Mouse (Mus musculus): Measurements from ENCODE around the gene Hrh1. TPM values are rescaled to one million over a fixed set of nuclear protein-coding genes. Genes with fewer than 3 reads are reported as not detected.

Gene Hrh1
- total RNA-seq, 2 experiments from 2014 or later: 3.3 to 5.1 TPM

DNA sequence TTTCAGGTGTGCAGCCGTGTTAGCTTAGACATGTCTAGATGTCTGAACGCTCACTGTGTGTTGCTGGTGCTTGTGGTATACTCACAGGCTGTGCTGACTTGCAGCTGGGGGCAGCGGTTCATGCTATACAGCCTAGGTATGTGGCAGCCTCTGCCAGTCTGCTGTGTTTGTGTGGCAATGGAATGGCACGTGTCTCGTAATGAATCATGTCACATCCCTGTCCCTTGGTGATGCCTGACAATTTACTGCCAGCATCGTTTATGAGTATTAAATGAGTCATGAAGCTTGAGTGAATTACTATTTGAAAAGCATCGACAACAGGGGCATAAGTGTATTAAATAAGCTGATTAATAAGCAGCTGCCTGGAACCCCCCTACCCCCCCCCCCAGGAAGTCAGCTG is 9.3 kb downstream of the Hrh1 start:
- DNase-seq: no peak

DNA sequence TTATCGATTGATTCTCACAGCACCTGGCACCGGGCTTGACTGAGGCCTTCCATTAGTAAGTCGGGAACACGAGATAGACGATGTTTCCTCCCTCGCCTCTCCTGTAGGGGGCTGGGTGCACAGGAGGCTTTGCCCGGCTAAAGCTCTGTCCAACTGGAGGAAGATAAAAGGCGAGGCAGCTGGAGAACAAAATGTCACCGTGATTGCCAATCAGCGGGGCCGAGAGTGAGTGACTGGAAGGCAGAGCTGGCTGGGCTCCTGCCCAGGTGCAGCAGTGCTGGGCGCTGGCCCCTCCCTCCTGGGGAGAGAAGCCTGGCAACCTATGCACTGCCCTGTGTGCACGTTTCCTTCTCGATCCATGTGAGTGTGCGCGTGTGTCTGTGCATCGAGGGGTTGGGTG is 10.5 kb downstream of the Hrh1 start:
- DNase-seq: no peak

DNA sequence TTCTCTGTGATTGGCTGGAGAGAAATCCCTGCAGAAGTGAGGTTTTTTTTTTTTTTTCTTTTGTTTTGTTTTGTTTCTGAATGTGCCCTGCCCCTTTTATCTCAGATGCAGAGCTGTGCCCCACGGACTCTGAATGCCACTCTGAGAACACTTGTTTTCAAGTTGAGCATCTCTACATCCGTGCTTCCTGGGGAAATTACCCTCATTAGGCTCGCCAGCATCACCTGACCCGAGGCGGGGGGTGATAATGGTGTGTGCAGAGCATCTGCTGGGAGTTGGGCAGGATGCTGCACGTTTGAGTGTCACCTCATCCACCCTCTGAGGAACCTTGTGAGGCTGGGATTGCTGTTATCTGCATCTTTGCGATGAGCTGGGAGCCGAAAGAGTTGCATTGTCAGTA is 14.2 kb downstream of the Hrh1 start:
- no peak for DNase-seq

DNA sequence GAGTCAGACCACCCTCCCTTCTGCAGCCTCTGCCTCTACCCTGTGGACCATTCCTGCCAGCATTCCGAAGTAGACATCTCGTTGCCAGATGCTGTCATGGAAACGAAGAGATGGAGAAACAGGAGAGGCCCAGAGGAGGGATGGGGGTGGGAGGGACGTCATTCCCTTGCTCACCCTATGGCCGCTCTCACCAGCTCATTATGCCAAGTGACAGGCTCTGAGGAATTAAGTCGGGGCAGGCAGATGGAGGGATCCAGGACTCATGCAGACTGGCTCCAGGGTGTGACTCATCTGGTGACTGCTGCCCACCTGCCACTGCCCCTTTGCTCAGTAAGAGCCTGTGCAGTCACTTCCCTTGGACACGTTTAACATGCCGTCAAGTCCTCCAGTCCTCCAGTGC is 16.8 kb downstream of the Hrh1 start:
- no peak for DNase-seq

DNA sequence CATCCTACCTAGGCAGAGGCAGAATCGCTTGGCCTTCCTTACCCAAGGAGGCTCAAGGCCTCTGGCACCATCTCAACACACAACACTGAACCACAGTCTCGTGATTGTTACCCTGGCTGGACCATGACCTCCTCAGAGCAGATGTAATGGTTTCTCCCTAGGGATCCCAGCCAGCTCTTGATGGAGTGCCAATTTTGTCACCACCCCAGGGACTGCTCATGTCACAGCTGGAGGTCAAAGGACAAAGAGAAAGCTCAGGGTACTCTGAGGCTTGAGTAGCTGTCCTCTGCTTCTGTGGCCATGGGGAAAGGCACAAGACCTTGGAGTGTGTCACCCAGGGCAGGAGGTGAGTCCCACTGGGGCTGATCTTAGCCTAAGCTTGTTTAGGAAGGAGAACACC is 20.3 kb downstream of the Hrh1 start:
- DNase-seq: no peak

DNA sequence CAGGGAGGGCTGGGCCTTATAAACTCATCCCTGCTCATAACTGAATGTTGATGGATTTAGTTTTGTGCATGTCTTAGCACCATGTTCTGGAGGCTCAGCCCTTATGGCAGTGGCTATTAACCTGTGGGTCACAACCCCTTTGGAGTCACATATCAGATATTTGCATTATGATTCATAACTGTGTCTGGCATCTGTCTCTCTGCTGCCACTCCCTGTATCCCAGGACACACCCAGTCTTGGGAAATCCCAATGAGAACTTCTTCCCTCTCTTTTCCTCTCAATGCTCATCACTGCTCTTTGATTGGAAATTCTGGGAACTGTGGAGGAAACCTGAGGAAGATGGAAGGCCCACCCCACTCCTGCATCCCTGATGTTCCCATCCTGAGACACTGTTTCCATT is 23.3 kb downstream of the Hrh1 start:
- DNase-seq: no peak

DNA sequence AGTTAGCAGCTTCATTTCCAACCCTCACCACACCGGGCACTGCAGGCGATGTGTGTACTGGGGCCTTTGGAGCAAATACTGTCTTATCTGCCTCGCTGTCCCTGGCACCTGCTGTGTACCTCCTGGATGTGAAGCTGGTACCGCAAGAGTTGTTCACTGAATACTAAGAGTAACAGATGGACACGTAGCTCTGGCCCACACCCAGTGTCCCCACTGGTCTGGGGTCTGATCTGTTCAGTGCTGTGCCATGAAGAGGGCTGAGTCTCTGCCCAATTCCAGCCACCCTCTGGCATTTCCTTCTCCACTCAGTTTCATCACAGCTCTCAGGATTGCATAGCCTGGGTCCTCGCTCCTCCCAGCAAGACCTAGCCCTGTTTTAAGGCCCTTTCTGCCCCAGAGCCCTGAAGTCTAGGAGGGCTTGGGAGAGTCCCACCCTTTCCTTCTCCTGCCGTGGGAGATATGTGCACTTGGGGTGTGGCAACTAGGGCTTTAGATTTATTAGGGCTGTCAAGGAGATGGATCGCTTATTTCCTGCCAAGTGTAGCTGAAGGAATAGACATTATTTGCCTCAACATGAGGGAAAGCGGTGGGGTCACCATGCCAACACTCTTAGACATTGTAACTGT is 25.4 kb downstream of the Hrh1 start:
- DNase-seq: no peak

DNA sequence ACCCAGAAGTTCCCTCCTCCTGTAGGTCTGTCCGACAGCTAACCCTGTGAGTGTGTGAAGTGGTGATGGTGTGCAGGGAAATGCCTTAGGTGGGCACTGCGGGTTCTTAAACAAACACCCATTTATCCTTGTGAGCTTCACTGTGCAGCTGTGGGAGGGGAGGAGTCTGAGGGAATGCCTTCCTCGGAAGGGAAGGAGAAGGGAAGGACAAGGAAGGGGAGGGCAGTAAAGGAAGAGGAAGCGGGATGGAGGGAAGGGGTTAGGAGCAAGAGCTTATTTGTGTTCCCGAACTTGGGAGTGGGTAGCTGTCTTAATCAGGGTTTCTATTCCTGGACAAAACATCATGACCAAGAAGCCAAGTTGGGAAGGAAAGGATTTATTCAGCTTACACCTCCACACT is 27.6 kb downstream of the Hrh1 start:
- DNase-seq: no peak

DNA sequence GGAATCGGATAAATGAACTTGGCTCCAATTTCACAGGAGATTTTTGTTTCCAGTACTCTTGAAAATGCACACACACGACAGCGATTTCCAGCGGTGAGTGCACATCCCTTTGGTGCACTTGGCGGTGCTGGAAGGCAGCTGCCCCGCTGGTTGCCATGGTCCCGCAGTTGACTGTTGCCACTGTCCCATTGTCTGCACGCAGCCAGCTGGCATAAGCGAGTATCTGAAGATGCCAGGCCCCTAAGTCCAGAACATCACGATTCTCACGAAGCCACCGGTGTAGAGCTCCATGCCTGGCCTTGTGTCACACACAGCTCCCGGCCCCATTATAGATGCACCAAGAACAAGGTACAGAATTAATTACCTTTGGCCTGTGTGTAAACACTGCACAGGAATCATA is 29.9 kb downstream of the Hrh1 start:
- peak in 1 of 2 experiments; percentile 28 for DNase-seq

DNA sequence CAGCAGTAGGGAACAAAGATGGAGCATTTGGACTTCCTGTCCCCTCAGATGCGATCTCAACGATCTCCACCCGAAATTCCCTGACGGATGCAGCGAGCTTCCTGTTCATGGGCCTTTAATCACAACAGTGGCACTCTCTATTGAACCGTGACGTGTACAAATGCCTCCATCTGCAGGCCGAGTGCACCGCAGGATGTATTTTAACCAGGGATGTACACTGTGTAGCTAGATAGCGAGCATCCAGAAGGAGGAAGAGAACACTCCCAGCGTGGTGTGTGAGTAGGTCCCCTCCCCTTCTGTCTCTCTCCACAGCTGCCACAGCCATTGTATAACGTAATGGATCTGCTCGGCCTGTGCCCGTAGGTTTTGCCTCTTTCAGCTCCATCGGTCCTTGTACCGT is 31.1 kb downstream of the Hrh1 start:
- no peak for DNase-seq

DNA sequence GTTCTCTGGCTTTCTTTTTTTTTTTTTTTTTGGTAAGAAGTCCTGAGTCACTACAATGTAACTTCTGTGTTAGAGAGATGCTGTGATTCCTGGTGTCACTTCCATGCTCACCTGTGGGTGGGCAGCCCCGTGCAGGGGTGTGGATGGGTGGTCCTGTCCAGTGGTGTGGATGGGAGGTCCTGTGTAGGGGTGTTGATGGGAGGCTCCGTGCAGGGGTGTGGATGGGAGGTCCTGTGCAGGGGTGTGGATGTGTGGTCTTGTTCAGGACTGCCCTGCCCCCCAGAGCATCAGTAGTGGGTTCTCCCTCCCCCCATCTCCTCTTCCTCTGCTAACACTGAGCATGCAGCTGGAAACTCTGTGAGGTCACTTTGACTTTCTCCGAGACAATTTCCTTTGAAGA is 34.9 kb downstream of the Hrh1 start:
- DNase-seq: no peak

DNA sequence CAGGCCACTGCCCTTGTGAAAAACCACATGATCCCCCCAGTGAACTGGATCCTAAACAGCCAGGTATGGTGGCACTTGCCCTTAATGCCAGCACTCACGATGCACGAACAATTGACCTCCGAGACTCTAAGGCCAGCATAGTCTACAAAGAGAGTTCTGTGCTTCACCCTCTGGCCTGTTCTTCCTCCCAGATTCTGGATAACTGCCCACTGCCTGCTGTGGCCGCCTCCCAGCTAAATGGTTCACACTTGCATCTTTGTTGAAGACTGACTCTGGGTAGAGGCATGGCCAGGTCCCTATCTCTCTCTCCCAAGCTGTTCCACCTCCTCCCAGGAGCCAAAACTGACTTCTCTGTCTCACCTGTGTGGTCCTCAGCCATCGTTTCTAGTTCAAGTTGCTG is 36.8 kb downstream of the Hrh1 start:
- no peak for DNase-seq

DNA sequence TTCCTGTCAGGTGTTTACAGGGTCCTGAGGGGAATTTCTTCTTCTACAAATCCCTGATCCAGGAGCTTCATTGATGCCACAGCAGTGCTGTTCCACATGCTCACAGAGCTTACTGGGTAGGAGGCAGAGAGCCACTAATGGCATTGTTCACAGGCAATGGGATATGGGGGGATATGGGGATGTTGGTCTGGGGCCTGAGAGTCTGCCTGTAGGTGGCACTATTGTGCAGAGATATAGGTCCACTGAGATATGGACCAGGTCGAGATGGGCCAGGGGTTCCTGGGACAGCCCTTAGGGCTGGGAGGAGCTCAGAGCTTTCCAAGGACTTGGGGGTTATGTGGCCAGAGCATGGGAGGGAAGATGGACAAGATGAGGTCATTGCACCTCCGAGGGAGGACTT is 42.6 kb downstream of the Hrh1 start:
- DNase-seq: no peak

DNA sequence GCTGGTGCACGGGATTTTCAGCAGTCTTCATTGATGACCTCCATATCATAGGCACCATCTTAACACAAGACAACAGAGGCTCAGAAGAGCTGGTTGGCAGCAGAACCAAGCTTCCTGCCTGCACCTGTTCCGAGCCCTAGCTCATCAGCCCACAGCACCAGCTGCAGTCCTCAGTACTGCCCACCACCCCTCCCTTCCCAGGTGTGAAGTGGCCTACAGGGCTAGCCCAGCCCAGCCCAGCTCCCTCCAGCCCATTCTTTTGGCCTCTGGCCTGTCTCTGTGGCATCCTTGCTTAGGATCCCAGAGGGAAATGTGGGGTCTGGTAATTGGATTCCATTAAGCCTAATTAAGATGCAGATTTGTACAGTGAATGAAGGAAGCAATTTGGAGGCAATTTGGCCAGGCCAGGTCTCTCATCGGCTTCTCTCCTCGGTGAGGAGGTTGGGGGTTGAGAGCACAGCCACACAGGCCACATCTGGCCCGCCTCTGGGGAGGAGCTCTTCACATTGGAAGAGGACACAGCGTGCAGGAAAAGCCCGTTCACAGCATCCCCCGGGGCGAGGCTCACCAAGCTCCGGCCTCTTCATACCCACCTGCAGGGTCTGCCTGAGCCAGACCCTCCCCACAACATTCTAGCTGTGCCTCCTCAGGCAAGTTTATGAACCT is 43.2 kb downstream of the Hrh1 start:
- DNase-seq: no peak

DNA sequence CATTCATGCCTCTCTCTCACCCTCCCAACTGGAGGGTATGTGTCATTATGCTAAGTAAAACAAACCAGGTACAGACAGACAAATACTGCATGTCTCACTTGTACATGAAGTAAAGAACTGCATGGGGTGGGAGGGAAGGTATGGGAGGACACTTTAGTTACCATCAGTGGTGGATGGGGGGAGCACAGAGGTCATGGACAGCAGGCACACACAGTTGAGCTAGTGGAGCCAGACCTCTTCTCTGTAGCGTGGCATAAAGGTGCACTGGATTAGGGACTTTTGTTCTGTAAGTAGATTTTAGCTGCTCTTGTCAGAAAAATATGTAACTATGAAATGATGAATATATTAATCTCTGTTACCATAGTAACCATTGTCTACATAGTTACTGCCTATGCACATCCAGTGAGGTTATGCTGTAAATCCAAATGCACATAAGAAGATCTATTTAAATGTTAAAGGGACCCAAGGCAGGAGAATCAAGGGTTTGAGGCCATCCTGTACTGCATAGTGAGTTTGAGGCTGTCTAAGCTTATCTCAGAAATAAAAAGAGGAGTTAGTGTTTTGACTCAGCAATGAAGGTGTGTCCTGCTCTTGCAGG is 46.6 kb downstream of the Hrh1 start:
- DNase-seq: no peak

DNA sequence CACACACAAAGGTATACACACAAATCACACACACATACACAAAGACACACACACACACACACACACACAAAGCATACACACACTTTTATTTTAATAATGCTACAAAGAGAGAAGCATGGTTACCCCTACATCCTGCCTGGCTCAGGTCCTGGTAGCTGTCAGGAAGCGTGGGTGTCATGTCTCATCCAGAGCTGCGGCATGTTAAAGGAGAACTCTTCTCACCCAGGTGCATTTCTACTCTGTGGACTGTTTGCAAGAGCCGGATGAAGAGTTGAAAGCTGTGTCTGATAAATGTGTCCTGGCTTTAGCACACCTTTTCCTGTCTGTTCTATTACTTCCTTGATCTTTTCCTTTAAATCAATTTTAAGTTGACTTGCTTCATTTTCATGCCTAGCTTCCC is 47.2 kb downstream of the Hrh1 start:
- no peak for DNase-seq

DNA sequence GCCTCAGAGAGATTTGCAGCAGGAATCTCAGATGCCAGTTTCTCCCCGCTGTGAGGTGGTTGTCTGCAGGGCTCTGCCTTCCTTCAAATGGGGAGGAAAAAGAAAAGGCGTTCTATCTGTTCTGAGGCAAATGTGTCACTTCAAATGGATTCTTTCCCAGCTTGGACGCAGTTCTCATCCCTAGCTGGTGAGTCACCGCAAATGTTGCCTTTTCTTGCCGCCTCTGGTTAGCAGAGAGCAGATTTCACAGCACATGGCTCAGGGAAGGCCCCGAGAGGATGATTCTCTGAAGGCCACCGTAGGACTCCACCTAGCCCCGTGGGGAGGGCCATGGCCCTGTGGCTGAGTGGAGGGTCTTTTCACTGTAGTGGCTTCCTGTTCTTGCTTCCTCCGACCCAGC is 51.2 kb downstream of the Hrh1 start:
- DNase-seq: peak; percentile 55 to 66

DNA sequence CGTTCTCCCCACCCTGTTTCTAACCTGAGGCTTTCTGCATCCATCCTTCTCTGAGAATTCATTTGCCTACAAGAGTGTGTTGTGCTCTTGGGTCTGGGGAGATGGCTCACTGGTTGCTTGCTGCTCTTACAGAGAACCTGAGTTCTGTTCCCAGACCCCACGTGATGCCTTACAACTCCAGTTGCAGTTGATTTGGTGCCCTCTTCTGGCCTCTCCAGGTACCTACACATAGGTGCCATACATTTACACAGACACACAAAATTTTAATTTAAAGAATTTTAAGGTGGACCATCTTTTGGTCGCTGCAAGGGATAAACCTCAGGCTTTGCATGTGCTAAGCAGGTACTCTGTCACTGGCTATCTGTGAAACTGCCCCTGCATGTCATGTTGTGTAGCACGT is 57.5 kb downstream of the Hrh1 start:
- DNase-seq: no peak

DNA sequence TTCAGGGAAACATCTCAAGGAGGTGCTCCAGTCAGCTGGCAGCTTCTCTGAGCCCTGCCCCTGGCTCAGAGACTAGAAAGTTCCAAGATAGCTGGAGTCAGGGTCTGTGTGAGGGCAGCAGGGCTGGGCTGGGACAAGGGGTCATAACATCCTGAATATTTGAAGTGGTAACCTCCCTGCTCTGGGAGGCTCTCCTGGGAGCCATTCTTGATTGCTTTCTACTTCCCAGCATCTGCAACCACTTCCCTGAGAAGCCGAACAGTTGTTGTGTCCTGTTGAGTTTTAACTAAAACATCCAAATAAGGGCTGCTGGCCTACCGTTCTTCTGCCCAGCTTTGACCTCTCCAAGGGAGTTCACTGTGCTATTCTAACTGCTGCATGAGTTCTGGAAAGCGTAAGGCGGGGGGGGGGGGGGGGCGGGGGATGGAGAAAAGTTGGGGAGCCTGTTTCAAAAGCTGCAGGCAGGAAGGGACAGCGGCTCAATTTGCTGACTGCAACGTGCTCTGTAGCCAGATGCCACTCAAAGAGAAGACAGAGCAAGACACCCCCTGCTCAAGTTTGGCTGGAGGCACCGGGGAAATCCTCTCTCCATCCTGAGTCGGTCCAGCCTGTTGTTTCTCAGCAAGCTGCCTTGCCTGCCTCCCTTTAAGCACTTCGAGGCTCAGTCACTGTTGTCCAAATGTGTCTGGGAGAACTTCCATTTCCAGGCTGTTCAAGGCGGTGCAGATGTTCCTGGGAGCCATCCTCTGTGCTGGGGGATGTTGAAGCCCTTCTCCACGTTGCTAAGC is 58.7 kb downstream of the Hrh1 start:
- no peak for DNase-seq

DNA sequence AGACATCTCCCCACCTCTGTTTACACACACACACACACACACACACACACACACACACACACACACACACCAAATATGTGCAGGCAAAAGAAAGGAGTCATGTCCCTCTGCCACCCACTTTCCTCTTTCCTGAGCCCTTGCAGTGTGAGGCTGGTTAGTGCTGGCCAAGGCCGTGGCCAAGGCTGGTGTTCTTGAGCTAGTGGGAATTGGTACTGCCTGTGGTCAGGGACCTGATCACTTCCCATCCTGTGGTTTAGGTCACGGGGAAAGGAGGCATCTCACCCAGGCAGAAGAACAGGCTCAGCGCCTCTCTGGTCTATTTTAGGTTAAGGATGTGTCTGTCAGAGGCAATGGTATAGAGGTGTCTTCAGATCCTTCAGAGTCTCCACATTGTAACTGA is 59.6 kb downstream of the Hrh1 start:
- no peak for DNase-seq

DNA sequence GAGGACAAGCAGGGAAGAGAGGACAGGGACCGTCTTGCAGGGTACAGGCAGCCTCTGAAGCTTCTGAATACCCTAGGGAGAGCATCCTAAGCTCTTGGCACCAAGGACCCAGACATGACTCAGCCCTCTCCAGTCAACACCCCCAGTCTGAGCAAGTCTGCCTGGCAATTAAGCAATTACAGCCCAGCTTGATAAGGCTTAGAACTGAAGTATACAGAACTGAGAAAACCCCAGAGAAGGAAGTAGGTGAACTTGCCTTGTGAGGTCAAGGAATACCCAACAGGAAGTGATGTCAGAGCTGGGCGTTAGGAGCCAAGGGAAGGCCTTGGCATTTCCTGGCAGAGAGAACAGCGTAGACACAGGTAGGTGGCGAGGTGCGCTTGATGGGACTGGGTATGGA is 60.5 kb downstream of the Hrh1 start:
- DNase-seq: no peak

DNA sequence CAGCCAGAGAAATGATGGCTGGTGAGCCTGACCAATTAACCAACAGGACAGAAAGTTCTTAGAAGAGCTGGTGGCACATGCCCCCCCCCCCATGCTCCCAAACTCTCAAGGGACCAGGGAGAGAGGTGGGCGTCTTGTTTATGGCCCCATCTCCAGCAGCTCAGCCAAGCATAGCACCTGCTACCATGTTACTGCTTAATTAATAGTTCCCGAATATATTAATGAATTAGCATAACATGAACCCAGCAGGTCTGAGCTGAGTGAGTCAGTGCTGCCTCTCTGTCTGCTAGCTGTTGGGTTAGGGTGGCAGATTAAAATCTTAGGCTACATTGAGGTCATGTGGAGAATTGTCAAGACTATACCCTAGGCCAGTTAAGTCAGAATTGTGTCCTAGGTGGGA is 62.2 kb downstream of the Hrh1 start:
- no peak for DNase-seq

DNA sequence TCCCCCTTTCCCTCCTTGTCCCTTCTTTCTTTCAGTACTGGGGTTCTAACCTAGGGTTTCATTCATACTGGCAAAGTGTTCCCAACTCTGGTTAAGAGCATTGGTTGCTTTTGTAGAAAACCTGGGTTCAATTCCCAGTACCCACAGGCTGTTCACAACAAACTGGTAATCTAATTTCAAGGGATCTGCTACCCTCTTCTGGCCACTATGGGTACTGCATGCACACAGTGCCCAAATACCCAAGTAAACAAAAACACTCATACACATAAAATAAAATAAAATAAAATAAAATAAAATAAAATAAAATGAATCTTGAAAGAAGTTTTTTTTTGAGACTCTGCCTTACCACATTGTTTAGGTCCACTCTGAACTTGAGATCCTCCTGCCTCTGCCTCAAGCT is 63.8 kb downstream of the Hrh1 start:
- no peak for DNase-seq

DNA sequence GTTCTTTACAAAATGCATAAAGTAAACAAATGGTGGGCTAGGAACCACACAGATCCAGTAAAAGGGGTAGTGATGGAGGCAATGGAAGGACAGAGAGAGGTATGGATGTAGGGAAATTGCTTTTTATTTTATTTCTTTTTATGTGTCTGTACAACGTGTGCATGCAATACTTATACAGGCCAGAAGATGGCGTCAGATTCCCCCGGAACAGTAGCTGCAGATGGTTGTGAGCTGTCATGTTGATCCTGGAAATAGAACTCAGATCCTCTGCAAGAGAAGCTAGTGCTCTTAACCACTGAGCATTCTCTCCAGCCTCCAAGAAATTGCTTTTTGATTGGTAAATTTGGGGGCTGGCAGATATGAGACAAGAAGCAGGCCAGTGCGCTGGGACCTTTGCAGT is 65.0 kb downstream of the Hrh1 start:
- DNase-seq: peak in 1 of 2 experiments; percentile 16
